18 mouse cellular contexts compared by ENCODE assay signal in genomic region chr3:83962571-83962970, GRCm38 (mm10).
DNase-seq lines count a peak whose midpoint lies in the region; ATAC-seq and TF ChIP-seq lines count a peak whose summit lies in the region.
"Had no signal": no experiment of that assay in that cellular context is flagged by ENCODE, and none has a peak within 500 bp of the region (broad histone marks: within the 10 kb centered on the region; RNA-seq: fewer than 3 reads in every experiment).

No protein-coding gene starts in this region.

- H3K4me2 ChIP-seq in forebrain, embryonic 13.5 days, result no peak overlapping the region
- no peak overlapping the region for H3K4me2 ChIP-seq in forebrain, embryonic 12.5 days
- no peak overlapping the region for H3K4me2 ChIP-seq in limb, embryonic 13.5 days (replicated peaks)
- no peak overlapping the region for H3K4me2 ChIP-seq in heart, postnatal 0 days (ENCODE audit: low read depth, low read length)
- H3K4me2 ChIP-seq: embryonic facial prominence, embryonic 13.5 days; midbrain, embryonic 12.5 days; neural tube, embryonic 12.5 days had no signal

- H3K4me1 ChIP-seq in forebrain, embryonic 13.5 days, result peaks cover 47% of the 10 kb centered on the region
- H3K4me1 ChIP-seq in forebrain, embryonic 12.5 days, result peaks cover 10% of the 10 kb centered on the region; the same call in 1 of the 2 replicates
- H3K4me1 ChIP-seq in heart, embryonic 10.5 days, result peaks cover 51% of the 10 kb centered on the region
- no peaks in the 10 kb centered on the region for H3K4me1 ChIP-seq in limb, embryonic 13.5 days
- H3K4me1 ChIP-seq in limb, embryonic 10.5 days, result no peaks in the 10 kb centered on the region
- H3K4me1 ChIP-seq in heart, postnatal 0 days (ENCODE audit: control insufficient read depth, insufficient read depth), result peaks cover 17% of the 10 kb centered on the region; the same call in 1 of the 2 replicates

- 73% methylated on average over 3 of the region's 3 CpGs for WGBS in forebrain, embryonic 13.5 days
- WGBS in forebrain, embryonic 12.5 days, result 74% methylated on average over 3 of the region's 3 CpGs
- 21% methylated on average over 3 of the region's 3 CpGs for WGBS in heart, embryonic 10.5 days
- WGBS in limb, embryonic 13.5 days, result 63% methylated on average over 3 of the region's 3 CpGs
- 75% methylated on average over 3 of the region's 3 CpGs for WGBS in limb, embryonic 10.5 days
- 25% methylated on average over 3 of the region's 3 CpGs for WGBS in heart, postnatal 0 days

- no peaks in the 10 kb centered on the region for H3K27me3 ChIP-seq in forebrain, embryonic 13.5 days
- no peaks in the 10 kb centered on the region for H3K27me3 ChIP-seq in forebrain, embryonic 12.5 days
- no peaks in the 10 kb centered on the region for H3K27me3 ChIP-seq in heart, embryonic 10.5 days (ENCODE audit: insufficient read depth, poor library complexity, severe bottlenecking)
- no peaks in the 10 kb centered on the region for H3K27me3 ChIP-seq in limb, embryonic 13.5 days
- H3K27me3 ChIP-seq in limb, embryonic 10.5 days (ENCODE audit: low read depth, poor library complexity, severe bottlenecking), result no peaks in the 10 kb centered on the region
- H3K27me3 ChIP-seq in heart, postnatal 0 days (ENCODE audit: control insufficient read depth, insufficient read depth, low read length), result no peaks in the 10 kb centered on the region
- H3K27me3 ChIP-seq: embryonic facial prominence, embryonic 13.5 days; midbrain, embryonic 12.5 days; neural tube, embryonic 12.5 days had no signal

- 0 out of 2 replicates have a peak, but pooled peaks have one; percentile 9 for ATAC-seq in forebrain, embryonic 13.5 days
- no peak for ATAC-seq in forebrain, embryonic 12.5 days (ENCODE audit: low FRiP score)
- ATAC-seq in limb, embryonic 13.5 days (ENCODE audit: low FRiP score, low read depth), result peak; percentile 77
- peak; percentile 72 for ATAC-seq in heart, postnatal 0 days (ENCODE audit: insufficient read depth, low read depth)
- ATAC-seq: activated CD4-positive, CD25-positive, alpha-beta regulatory T cell, adult 4 months had no signal

- H3K36me3 ChIP-seq in forebrain, embryonic 13.5 days (ENCODE audit: poor library complexity, severe bottlenecking), result peaks cover 50% of the 10 kb centered on the region
- peaks cover 46% of the 10 kb centered on the region for H3K36me3 ChIP-seq in forebrain, embryonic 12.5 days (replicated peaks)
- H3K36me3 ChIP-seq in heart, embryonic 10.5 days, result peaks cover 20% of the 10 kb centered on the region
- H3K36me3 ChIP-seq in limb, embryonic 13.5 days, result peaks cover 48% of the 10 kb centered on the region
- peaks cover 75% of the 10 kb centered on the region for H3K36me3 ChIP-seq in limb, embryonic 10.5 days
- H3K36me3 ChIP-seq in heart, postnatal 0 days (replicated peaks; ENCODE audit: control insufficient read depth, insufficient read depth, low read length), result 0 out of 2 replicates have a peak, but pooled peaks cover 11% of the 10 kb centered on the region

- no peak for TF ChIP-seq EP300 in heart, postnatal 0 days (IDR thresholded peaks at IDR 0.05; ENCODE audit: low read depth)

- H3K9ac ChIP-seq in forebrain, embryonic 13.5 days, result no peak overlapping the region
- H3K9ac ChIP-seq in forebrain, embryonic 12.5 days, result no peak overlapping the region
- H3K9ac ChIP-seq in limb, embryonic 13.5 days, result no peak overlapping the region
- H3K9ac ChIP-seq in heart, postnatal 0 days (replicated peaks; ENCODE audit: low read depth, low read length), result no peak overlapping the region; the same call in 1 of the 2 replicates
- H3K9ac ChIP-seq: embryonic facial prominence, embryonic 13.5 days; midbrain, embryonic 12.5 days; neural tube, embryonic 12.5 days had no signal

- TF ChIP-seq CTCF in heart, postnatal 0 days (IDR thresholded peaks at IDR 0.05; ENCODE audit: low read depth), result no peak

- peak; percentile 89 for DNase-seq in heart, embryonic 10.5 days (ENCODE audit: low spot score)
- no peak for DNase-seq in heart, postnatal 25 days (ENCODE audit: low spot score)
- DNase-seq in limb, embryonic 10.5 days (ENCODE audit: low spot score), result no peak
- no peak for DNase-seq in heart, postnatal 0 days (ENCODE audit: low spot score)
- no peak for DNase-seq in left cerebral cortex, postnatal 25 days (ENCODE audit: low spot score in 2 of 2)
- DNase-seq: adrenal gland, postnatal 14 days; cerebellum, adult 9-11 months; kidney, adult 11 months; liver; thymus, postnatal 14 days had no signal

- 0 out of 2 replicates have a peak overlapping the region, but pooled peaks have one; percentile 26 for H3K27ac ChIP-seq in forebrain, embryonic 13.5 days
- no peak overlapping the region for H3K27ac ChIP-seq in forebrain, embryonic 12.5 days
- no peak overlapping the region for H3K27ac ChIP-seq in heart, embryonic 10.5 days
- no peak overlapping the region for H3K27ac ChIP-seq in limb, embryonic 13.5 days
- H3K27ac ChIP-seq in limb, embryonic 10.5 days, result no peak overlapping the region
- peak overlapping the region; percentile 40; the same call in 1 of the 2 replicates for H3K27ac ChIP-seq in heart, postnatal 0 days (ENCODE audit: low read depth)
- H3K27ac ChIP-seq: embryonic facial prominence, embryonic 13.5 days; midbrain, embryonic 12.5 days; neural tube, embryonic 12.5 days had no signal

- no peak overlapping the region for H3K4me3 ChIP-seq in forebrain, embryonic 13.5 days
- H3K4me3 ChIP-seq in forebrain, embryonic 12.5 days (replicated peaks), result no peak overlapping the region
- no peak overlapping the region for H3K4me3 ChIP-seq in heart, embryonic 10.5 days
- no peak overlapping the region for H3K4me3 ChIP-seq in limb, embryonic 13.5 days
- no peak overlapping the region for H3K4me3 ChIP-seq in limb, embryonic 10.5 days
- H3K4me3 ChIP-seq in heart, postnatal 0 days (ENCODE audit: low read depth, low read length), result no peak overlapping the region
- H3K4me3 ChIP-seq: embryonic facial prominence, embryonic 13.5 days; midbrain, embryonic 12.5 days; neural tube, embryonic 12.5 days had no signal

- intact Hi-C loops in heart, postnatal 25 days (cut with DNase I), result no loop called here
- intact Hi-C loops in left cerebral cortex, postnatal 25 days (cut with DNase I), result no loop called here

- no peaks in the 10 kb centered on the region for H3K9me3 ChIP-seq in forebrain, embryonic 13.5 days (replicated peaks)
- H3K9me3 ChIP-seq in forebrain, embryonic 12.5 days, result no peaks in the 10 kb centered on the region
- H3K9me3 ChIP-seq in heart, embryonic 10.5 days, result no peaks in the 10 kb centered on the region
- H3K9me3 ChIP-seq in limb, embryonic 13.5 days, result no peaks in the 10 kb centered on the region
- no peaks in the 10 kb centered on the region for H3K9me3 ChIP-seq in limb, embryonic 10.5 days (replicated peaks)
- no peaks in the 10 kb centered on the region for H3K9me3 ChIP-seq in heart, postnatal 0 days (replicated peaks; ENCODE audit: control insufficient read depth, low read length)
- H3K9me3 ChIP-seq: embryonic facial prominence, embryonic 13.5 days; G1E; midbrain, embryonic 12.5 days; neural tube, embryonic 12.5 days had no signal

Comparison
In these comparisons a context has a peak if more than half of its experiments do, and no peak if none do; other contexts are left out.
1. H3K27ac ChIP-seq: peak in forebrain, embryonic 13.5 days (single experiment) and heart, postnatal 0 days (single experiment); none in forebrain, embryonic 12.5 days (single experiment), heart, embryonic 10.5 days (single experiment), limb, embryonic 13.5 days (single experiment) and limb, embryonic 10.5 days (single experiment).